Mouse (Mus musculus): ENCODE results near the gene Osbpl9.

The Osbpl9 gene

GRCm38 (mm10) chr4:109134955-109135354 lies 67.1 kb downstream of the Osbpl9 start:
- DNase-seq (ENCODE audit: low spot score in 2 of 2) = no peak

- no peak for DNase-seq (ENCODE audit: low spot score in 2 of 2)
Measured at GRCm38 (mm10) chr4:109131256-109131872, 70.7 kb downstream of the Osbpl9 start.

GRCm38 (mm10) chr4:109128971-109129370 lies 73.1 kb downstream of the Osbpl9 start:
- no peak for DNase-seq (ENCODE audit: low spot score in 2 of 2)

- DNase-seq (ENCODE audit: low spot score in 2 of 2) = no peak
Measured at GRCm38 (mm10) chr4:109128017-109128416, 74.1 kb downstream of the Osbpl9 start.

- DNase-seq (ENCODE audit: low spot score in 2 of 2) = no peak
Measured at GRCm38 (mm10) chr4:109126834-109127564, 75.1 kb downstream of the Osbpl9 start.

- DNase-seq (ENCODE audit: low spot score in 2 of 2) = no peak
Measured at GRCm38 (mm10) chr4:109125746-109126425, 76.2 kb downstream of the Osbpl9 start.

GRCm38 (mm10) chr4:109122830-109123555 lies 79.1 kb downstream of the Osbpl9 start:
- no peak for DNase-seq (ENCODE audit: low spot score in 2 of 2)

GRCm38 (mm10) chr4:109120735-109121134 lies 81.3 kb downstream of the Osbpl9 start:
- DNase-seq (ENCODE audit: low spot score in 2 of 2) = no peak

GRCm38 (mm10) chr4:109119641-109120125 lies 82.4 kb downstream of the Osbpl9 start:
- DNase-seq (ENCODE audit: low spot score in 2 of 2) = no peak

- no peak for DNase-seq (ENCODE audit: low spot score in 2 of 2)
Measured at GRCm38 (mm10) chr4:109118327-109118659, 83.8 kb downstream of the Osbpl9 start.

GRCm38 (mm10) chr4:109117596-109118326 lies 84.3 kb downstream of the Osbpl9 start:
- peak; percentile 78 to 89 for DNase-seq (ENCODE audit: low spot score in 2 of 2)

- DNase-seq (ENCODE audit: low spot score in 2 of 2) = no peak
Measured at GRCm38 (mm10) chr4:109116938-109117337, 85.1 kb downstream of the Osbpl9 start.

- peak in 1 of 2 experiments; percentile 50 for DNase-seq (ENCODE audit: low spot score in 2 of 2)
Measured at GRCm38 (mm10) chr4:109116494-109116893, 85.6 kb downstream of the Osbpl9 start.

GRCm38 (mm10) chr4:109115742-109116141 lies 86.3 kb downstream of the Osbpl9 start:
- DNase-seq (ENCODE audit: low spot score in 2 of 2) = no peak

GRCm38 (mm10) chr4:109114308-109114707 lies 87.8 kb downstream of the Osbpl9 start:
- DNase-seq (ENCODE audit: low spot score in 2 of 2) = no peak

GRCm38 (mm10) chr4:109112915-109113505 lies 89.1 kb downstream of the Osbpl9 start:
- no peak for DNase-seq (ENCODE audit: low spot score in 2 of 2)

- DNase-seq (ENCODE audit: low spot score in 2 of 2) = no peak
Measured at GRCm38 (mm10) chr4:109110978-109111377, 91.1 kb downstream of the Osbpl9 start.

- DNase-seq (ENCODE audit: low spot score in 2 of 2) = no peak
Measured at GRCm38 (mm10) chr4:109109686-109110085, 92.4 kb downstream of the Osbpl9 start.

- no peak for DNase-seq (ENCODE audit: low spot score in 2 of 2)
Measured at GRCm38 (mm10) chr4:109109012-109109411, 93.1 kb downstream of the Osbpl9 start.

GRCm38 (mm10) chr4:109106594-109106993 lies 95.5 kb downstream of the Osbpl9 start:
- no peak for DNase-seq (ENCODE audit: low spot score in 2 of 2)

GRCm38 (mm10) chr4:109106034-109106433 lies 96.0 kb downstream of the Osbpl9 start:
- DNase-seq (ENCODE audit: low spot score in 2 of 2) = no peak

Measured in urinary bladder, adult 18-20 months (tissue).